Mouse (Mus musculus): ENCODE results near the gene Xpr1. TPM values are rescaled to one million over a fixed set of nuclear protein-coding genes. Genes with fewer than 3 reads are reported as not detected.
A peak's percentile ranks its signal among the peaks of the same experiment; 100 is the strongest.

Gene Xpr1
- polyA plus RNA-seq (2015; fragmentation: Nextera tagmentation; extraction: Ambion mirVana), result 7.0 and 8.0 TPM in 2 replicates

GRCm38 (mm10) chr1:155416701-155417677, at the start of gene Xpr1:
Xpr1 (minus strand) TSS chr1:155417415.
- under 1% methylated on average over 81 of the region's 82 CpGs for WGBS
- ATAC-seq, result peak; percentile 98
- Histone ChIP-seq H3K9me3 (no peaks in the 10 kb centered on the region), H3K36me3 (no peaks in the 10 kb centered on the region), H3K4me3 (replicated peaks) (peak within 1 kb of the TSS; percentile 93), H3K27ac (peak within 1 kb of the TSS; percentile 87), H3K9ac (peak within 1 kb of the TSS; percentile 63), H3K27me3 (replicated peaks) (no peaks in the 10 kb centered on the region), H3K4me1 (replicated peaks) (0 out of 2 replicates have a peak, but pooled peaks cover 2% of the 10 kb centered on the region), H3K4me2 (replicated peaks) (peak within 1 kb of the TSS; percentile 65)

- Histone ChIP-seq H3K36me3 (no peaks in the 10 kb centered on the region), H3K27ac (no peak overlapping the region), H3K9me3 (no peaks in the 10 kb centered on the region), H3K9ac (no peak overlapping the region), H3K27me3 (replicated peaks) (no peaks in the 10 kb centered on the region), H3K4me2 (replicated peaks) (no peak overlapping the region), H3K4me1 (replicated peaks) (no peaks in the 10 kb centered on the region), H3K4me3 (replicated peaks) (no peak overlapping the region)
- ATAC-seq, result no peak
- WGBS, result 68% methylated on average over 10 of the region's 10 CpGs
Measured at GRCm38 (mm10) chr1:155463442-155463841, 46.2 kb upstream of the Xpr1 start.

- no peak for ATAC-seq
- no peak overlapping the region for H3K27ac ChIP-seq
- H3K4me1 ChIP-seq (replicated peaks), result no peaks in the 10 kb centered on the region
- H3K9ac ChIP-seq, result no peak overlapping the region
- no peaks in the 10 kb centered on the region for H3K36me3 ChIP-seq
- no peak overlapping the region for H3K4me3 ChIP-seq (replicated peaks)
- 72% methylated on average over 5 of the region's 5 CpGs for WGBS
- H3K9me3 ChIP-seq, result no peaks in the 10 kb centered on the region
- H3K27me3 ChIP-seq (replicated peaks), result no peaks in the 10 kb centered on the region
- no peak overlapping the region for H3K4me2 ChIP-seq (replicated peaks)
Measured at GRCm38 (mm10) chr1:155462582-155462981, 45.4 kb upstream of the Xpr1 start.

- no peak overlapping the region for H3K27ac ChIP-seq
- WGBS, result 70% methylated on average over 7 of the region's 7 CpGs
- no peak for ATAC-seq
- H3K4me2 ChIP-seq (replicated peaks), result no peak overlapping the region
- no peak overlapping the region for H3K9ac ChIP-seq
- H3K36me3 ChIP-seq, result no peaks in the 10 kb centered on the region
- no peak overlapping the region for H3K4me3 ChIP-seq (replicated peaks)
- no peaks in the 10 kb centered on the region for H3K27me3 ChIP-seq (replicated peaks)
- H3K9me3 ChIP-seq, result no peaks in the 10 kb centered on the region
- H3K4me1 ChIP-seq (replicated peaks), result no peaks in the 10 kb centered on the region
Measured at GRCm38 (mm10) chr1:155457532-155457931, 40.3 kb upstream of the Xpr1 start.

- Histone ChIP-seq H3K36me3 (no peaks in the 10 kb centered on the region), H3K27ac (no peak overlapping the region), H3K9ac (no peak overlapping the region), H3K4me2 (replicated peaks) (no peak overlapping the region), H3K9me3 (no peaks in the 10 kb centered on the region), H3K4me3 (replicated peaks) (no peak overlapping the region), H3K27me3 (replicated peaks) (no peaks in the 10 kb centered on the region), H3K4me1 (replicated peaks) (no peaks in the 10 kb centered on the region)
- WGBS, result 70% methylated on average over 8 of the region's 8 CpGs
- ATAC-seq, result no peak
Measured at GRCm38 (mm10) chr1:155453180-155453579, 36.0 kb upstream of the Xpr1 start.

- ATAC-seq, result no peak
- no peak overlapping the region for H3K9ac ChIP-seq
- H3K9me3 ChIP-seq, result no peaks in the 10 kb centered on the region
- H3K27me3 ChIP-seq (replicated peaks), result no peaks in the 10 kb centered on the region
- no peaks in the 10 kb centered on the region for H3K4me1 ChIP-seq (replicated peaks)
- no peak overlapping the region for H3K4me3 ChIP-seq (replicated peaks)
- H3K27ac ChIP-seq, result no peak overlapping the region
- no peaks in the 10 kb centered on the region for H3K36me3 ChIP-seq
- WGBS, result 74% methylated on average over 2 of the region's 2 CpGs
- H3K4me2 ChIP-seq (replicated peaks), result no peak overlapping the region
Measured at GRCm38 (mm10) chr1:155448932-155449331, 31.7 kb upstream of the Xpr1 start.

- ATAC-seq, result no peak
- Histone ChIP-seq H3K9me3 (no peaks in the 10 kb centered on the region), H3K4me2 (replicated peaks) (no peak overlapping the region), H3K36me3 (no peaks in the 10 kb centered on the region), H3K9ac (no peak overlapping the region), H3K27me3 (replicated peaks) (no peaks in the 10 kb centered on the region), H3K4me1 (replicated peaks) (no peaks in the 10 kb centered on the region), H3K4me3 (replicated peaks) (no peak overlapping the region), H3K27ac (no peak overlapping the region)
- WGBS, result 61% methylated on average over 6 of the region's 6 CpGs
Measured at GRCm38 (mm10) chr1:155447277-155447676, 30.1 kb upstream of the Xpr1 start.

- no peak overlapping the region for H3K27ac ChIP-seq
- 88% methylated on average over 4 of the region's 4 CpGs for WGBS
- no peak overlapping the region for H3K4me2 ChIP-seq (replicated peaks)
- no peak overlapping the region for H3K9ac ChIP-seq
- no peaks in the 10 kb centered on the region for H3K36me3 ChIP-seq
- no peaks in the 10 kb centered on the region for H3K9me3 ChIP-seq
- no peaks in the 10 kb centered on the region for H3K4me1 ChIP-seq (replicated peaks)
- H3K4me3 ChIP-seq (replicated peaks), result no peak overlapping the region
- no peaks in the 10 kb centered on the region for H3K27me3 ChIP-seq (replicated peaks)
- no peak for ATAC-seq
Measured at GRCm38 (mm10) chr1:155443115-155443514, 25.9 kb upstream of the Xpr1 start.

- no peaks in the 10 kb centered on the region for H3K4me1 ChIP-seq (replicated peaks)
- H3K27me3 ChIP-seq (replicated peaks), result no peaks in the 10 kb centered on the region
- H3K36me3 ChIP-seq, result no peaks in the 10 kb centered on the region
- no peaks in the 10 kb centered on the region for H3K9me3 ChIP-seq
- WGBS, result 65% methylated on average over 13 of the region's 13 CpGs
- H3K4me2 ChIP-seq (replicated peaks), result no peak overlapping the region
- H3K27ac ChIP-seq, result no peak overlapping the region
- no peak overlapping the region for H3K9ac ChIP-seq
- ATAC-seq, result no peak
- no peak overlapping the region for H3K4me3 ChIP-seq (replicated peaks)
Measured at GRCm38 (mm10) chr1:155442521-155443001, 25.3 kb upstream of the Xpr1 start.

GRCm38 (mm10) chr1:155439551-155439950, 22.3 kb upstream of the Xpr1 start:
- Histone ChIP-seq H3K4me3 (replicated peaks) (no peak overlapping the region), H3K27ac (no peak overlapping the region), H3K36me3 (no peaks in the 10 kb centered on the region), H3K4me2 (replicated peaks) (no peak overlapping the region), H3K4me1 (replicated peaks) (no peaks in the 10 kb centered on the region), H3K9me3 (no peaks in the 10 kb centered on the region), H3K27me3 (replicated peaks) (no peaks in the 10 kb centered on the region), H3K9ac (no peak overlapping the region)
- no peak for ATAC-seq
- WGBS, result 37% methylated on average over 7 of the region's 7 CpGs

GRCm38 (mm10) chr1:155438525-155438924, 21.3 kb upstream of the Xpr1 start:
- Histone ChIP-seq H3K36me3 (no peaks in the 10 kb centered on the region), H3K4me3 (replicated peaks) (no peak overlapping the region), H3K27me3 (replicated peaks) (no peaks in the 10 kb centered on the region), H3K27ac (no peak overlapping the region), H3K9ac (no peak overlapping the region), H3K4me1 (replicated peaks) (no peaks in the 10 kb centered on the region), H3K4me2 (replicated peaks) (no peak overlapping the region), H3K9me3 (no peaks in the 10 kb centered on the region)
- WGBS, result 16% methylated on average over 3 of the region's 3 CpGs
- ATAC-seq, result peak; percentile 95

GRCm38 (mm10) chr1:155429304-155429703, 12.1 kb upstream of the Xpr1 start:
- no peaks in the 10 kb centered on the region for H3K4me1 ChIP-seq (replicated peaks)
- no peak overlapping the region for H3K27ac ChIP-seq
- no peak overlapping the region for H3K4me2 ChIP-seq (replicated peaks)
- no peak overlapping the region for H3K4me3 ChIP-seq (replicated peaks)
- no peak for ATAC-seq
- H3K9ac ChIP-seq, result no peak overlapping the region
- H3K36me3 ChIP-seq, result no peaks in the 10 kb centered on the region
- no peaks in the 10 kb centered on the region for H3K9me3 ChIP-seq
- WGBS, result 92% methylated on average over 7 of the region's 7 CpGs
- H3K27me3 ChIP-seq (replicated peaks), result no peaks in the 10 kb centered on the region

All from intestine, embryonic 15.5 days (tissue).